Mouse (Mus musculus): ENCODE measurements around the gene Basp1.
A peak's percentile ranks its signal among the peaks of the same experiment; 100 is the strongest.

Basp1 gene

DNA sequence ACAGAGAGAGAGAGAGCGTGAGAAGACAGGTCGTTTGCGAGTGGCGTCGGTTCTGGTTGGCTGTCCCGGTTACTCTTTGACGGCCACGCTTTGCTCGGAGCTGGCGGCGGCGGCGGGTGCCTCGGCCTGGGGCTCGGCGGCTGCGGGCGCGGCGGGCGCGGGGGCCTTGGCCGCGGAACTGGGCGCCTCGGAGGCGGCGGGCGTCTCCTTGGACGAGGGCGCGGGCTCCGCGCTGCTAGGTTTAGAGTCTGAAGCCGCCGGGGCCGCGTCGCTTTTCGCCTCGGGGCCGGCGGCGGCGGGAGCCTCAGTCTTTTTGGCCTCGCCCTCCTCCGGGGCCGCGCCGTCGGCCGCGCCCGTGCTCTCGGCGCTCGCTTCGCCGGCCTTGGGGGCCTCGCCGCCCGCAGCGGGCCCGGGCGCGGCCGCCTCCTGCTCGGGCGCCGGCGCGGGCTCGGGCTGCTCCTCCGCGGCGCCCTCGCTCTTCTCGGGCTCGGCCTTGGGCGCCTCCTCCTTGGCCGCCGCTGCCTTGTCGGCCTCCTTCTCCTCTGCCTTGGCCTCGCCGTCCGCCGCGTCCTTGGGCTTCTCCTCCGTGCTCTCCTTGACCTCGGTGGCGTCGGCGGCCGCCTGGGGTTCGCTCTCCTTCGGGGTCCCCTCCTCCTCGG lies 49.3 kb downstream of the Basp1 start:
- no peak for DNase-seq (ENCODE audit: low read depth, low spot score)

DNA sequence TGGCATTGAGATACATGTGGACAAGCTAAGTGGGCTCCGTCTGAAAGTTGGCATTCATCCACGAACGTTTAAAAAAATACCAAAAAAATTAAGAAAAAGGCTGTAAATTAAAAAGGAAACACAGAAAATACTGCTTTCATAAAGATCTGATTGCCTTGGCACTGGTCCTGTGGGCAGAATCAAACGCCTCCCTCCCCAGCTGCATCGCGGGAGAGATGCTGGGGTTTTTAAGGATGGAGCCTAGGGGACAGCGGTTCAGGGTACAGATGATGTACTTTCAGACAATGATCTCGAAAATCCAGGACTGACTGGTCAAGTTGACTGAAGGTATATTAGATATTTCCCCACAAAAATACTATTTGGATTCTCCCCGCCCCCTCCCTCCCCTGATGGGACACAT lies 49.9 kb downstream of the Basp1 start:
- no peak for DNase-seq (ENCODE audit: low read depth, low spot score)

DNA sequence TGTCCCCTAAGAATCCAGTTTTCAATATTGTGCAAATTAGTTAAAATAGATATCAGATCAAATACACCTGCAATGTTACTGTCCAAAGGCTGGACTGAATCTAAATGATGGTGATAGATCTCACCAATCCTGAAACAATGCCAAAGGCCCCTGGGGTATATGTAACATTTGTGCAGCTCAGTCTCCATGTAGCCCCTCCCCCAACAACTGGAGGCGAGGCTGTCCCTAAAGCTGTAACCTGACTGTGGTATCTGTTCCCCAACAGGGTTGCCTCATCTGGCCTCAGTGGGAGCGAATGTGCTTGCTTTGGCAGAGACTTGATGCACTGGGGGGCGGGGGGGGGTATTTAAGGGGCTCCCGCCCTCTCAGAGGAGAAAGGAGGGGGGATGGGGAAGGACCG lies 52.7 kb downstream of the Basp1 start:
- no peak for DNase-seq (ENCODE audit: low read depth, low spot score)

DNA sequence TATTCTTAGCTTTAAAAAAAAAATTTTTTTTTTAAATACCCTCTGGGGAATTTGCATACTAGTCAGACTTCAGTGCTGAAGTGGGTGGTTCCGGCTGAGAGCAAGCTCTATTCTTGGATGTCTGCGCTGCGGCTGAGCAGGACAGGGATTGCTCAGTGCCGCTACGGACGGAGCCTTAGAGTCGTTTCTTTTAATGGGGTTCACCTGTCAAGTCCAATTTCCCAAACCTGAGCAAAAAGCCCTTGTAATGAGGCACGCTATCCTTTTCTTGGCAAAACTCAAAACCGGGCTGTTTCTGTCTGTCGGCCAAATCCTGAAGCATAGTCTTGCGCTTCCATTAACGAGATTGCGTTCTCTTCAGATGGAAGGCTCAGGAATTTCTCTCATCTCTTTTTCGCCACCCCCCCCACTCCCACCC lies 54.9 kb downstream of the Basp1 start:
- no peak for DNase-seq (ENCODE audit: low read depth, low spot score)

DNA sequence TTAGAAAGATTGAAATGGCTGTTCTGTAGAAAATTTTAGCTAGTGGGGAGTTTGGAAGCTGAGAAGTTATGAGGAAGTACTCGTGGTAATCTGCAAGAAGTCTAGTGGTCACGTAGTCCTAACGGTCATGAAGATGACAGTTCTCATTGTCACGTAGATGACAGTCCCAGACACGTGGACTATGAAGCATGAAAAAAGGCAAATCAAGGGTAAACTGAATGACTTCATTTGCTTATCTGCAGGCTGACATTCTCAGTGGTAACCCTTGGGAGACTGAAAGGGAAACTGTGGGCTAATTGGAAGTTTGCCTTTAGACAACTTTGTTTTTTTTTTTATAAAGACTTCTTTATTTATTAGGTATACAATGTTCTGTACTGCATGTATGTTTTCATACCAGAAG lies 58.2 kb downstream of the Basp1 start:
- DNase-seq (ENCODE audit: low read depth, low spot score) = no peak

DNA sequence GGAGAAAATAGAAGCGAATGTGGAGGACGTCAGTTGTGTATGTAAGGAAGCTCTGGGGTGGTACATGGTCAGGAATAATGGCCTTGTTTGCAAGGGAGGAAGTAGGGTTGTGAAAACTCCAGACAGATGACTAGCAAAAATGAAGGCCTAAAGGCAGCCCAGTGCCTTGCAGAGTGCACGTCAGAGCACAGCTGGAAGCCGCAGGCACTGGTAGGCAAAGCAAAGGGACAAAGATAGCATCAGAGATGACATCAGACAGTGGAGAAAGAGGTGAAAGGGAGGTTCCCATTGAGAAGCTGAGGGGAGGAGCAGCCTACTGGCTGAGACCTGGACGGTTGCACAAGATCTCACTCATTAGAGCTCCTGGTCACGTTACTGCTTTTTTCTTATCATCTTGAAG lies 58.8 kb downstream of the Basp1 start:
- DNase-seq (ENCODE audit: low read depth, low spot score) = no peak

DNA sequence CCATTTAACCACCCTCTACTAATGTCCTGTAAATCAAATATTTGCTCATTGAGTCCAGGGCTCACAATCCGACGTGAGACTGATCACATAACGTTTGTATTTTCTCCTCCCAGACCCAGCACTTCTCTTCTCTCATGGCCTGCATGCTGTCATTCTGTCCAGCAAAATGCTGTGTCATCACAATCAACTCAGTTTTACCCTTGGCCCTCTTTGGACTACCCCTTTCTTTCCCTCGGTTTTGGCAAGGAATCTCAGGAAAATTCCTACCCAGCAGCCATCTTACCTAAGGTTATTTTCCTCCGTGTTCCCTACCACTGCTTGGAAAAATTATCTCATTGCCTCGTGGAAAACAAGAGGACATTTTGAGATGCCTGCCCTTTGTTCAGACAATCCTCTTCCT lies 60.1 kb downstream of the Basp1 start:
- DNase-seq (ENCODE audit: low read depth, low spot score) = no peak

DNA sequence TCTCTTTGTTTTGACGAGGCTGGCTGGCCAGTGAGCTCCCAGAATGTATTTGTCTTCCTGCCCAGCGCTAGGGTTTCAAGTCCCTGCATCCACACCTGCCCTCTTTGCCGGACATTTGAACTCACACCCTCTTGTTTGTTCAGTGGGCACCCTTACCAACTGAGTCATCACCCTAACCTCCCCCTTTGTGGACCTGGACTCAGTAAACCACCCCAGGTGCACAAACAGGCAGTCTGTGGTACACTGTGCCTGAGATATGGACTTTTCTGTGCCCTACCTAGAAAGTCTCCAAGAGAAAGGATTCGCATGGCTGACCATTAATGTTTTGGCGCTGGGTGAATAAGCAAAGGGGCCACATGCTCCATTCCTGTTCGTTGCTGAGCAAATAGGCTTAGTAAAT lies 70.3 kb downstream of the Basp1 start:
- no peak for DNase-seq (ENCODE audit: low read depth, low spot score)

DNA sequence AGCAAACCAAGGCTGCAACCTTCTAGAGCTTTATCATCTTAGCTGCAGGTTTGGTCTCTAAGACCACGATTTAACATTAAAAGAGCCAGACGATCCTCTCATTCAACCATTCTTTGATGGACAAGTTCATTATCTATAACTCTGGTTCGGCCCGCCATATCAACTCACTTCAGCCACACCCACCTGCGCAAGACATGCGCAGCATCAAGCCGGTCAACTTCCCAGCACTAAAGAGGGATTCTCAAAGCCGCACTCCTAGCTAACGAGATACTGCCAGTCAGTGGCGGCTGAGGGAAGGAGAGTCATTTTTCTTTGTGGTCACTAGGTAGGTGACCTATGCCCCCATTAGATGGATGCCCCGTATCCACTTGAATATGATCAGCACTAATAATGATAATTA lies 78.3 kb downstream of the Basp1 start:
- DNase-seq (ENCODE audit: low read depth, low spot score) = no peak

DNA sequence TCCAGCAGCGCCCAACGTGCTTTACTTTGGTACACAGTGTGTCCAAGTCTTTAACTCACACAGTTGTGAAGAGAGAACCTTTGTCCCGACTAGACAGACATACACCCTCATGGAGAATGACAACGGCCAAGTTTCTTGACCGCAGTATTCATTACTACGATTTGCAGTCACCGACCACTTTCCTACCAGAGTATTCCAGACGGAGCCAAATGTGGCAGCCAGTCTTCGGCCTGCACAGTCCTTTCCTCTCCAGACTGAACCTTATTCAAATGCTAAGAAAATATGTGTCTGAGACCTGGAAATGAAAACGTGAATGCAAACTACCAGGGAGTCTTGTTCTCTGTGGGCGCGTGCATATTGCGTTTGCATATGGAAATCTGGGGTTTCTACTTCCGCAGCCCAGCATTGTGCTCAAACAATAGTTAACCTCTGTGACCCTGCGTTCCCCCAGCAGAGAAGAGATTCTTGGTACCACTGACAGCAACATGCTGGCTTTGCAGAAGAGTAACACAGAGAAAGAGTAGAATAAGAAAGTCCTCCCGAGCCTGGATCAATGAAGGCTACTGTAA lies 81.6 kb downstream of the Basp1 start:
- no peak for DNase-seq (ENCODE audit: low read depth, low spot score)

DNA sequence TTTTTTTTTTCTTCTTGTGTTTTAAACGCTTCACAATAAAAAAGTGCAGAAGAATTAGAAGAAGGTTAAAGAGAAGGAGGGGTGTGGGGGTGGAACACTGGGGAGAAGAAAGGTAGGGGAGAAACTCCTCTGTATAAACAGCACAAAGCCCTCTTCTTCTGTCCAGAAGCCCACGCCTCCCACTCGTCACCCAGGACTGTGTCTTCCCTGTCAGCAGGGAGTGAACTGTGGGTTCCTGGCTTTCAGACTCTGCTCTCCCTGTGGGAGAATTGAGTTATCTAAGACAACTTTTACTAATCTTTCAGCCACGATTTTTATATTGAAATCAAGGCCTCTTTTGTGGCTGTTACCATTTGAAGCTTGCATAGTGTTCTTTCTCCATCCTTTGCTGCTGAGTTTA lies 82.6 kb downstream of the Basp1 start:
- DNase-seq (ENCODE audit: low read depth, low spot score) = no peak

DNA sequence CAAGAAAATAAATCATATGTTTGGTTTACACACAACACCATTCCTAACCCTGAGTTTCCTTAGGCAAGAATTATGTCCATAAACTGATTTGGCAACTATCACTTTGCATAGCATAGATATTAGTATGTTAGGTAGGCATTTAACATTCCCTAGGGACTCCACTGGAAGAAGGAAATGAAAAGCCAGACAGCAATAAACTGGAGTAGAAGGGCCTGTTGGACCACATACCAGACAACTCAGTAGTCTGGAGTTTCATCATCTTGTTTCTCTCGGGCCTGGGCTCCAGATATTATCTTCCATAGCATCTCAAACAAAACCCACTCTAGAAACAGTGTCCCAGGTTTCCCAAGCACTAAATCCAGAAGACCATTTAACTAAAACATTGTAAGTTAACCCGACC lies 91.0 kb downstream of the Basp1 start:
- no peak for DNase-seq (ENCODE audit: low read depth, low spot score)

DNA sequence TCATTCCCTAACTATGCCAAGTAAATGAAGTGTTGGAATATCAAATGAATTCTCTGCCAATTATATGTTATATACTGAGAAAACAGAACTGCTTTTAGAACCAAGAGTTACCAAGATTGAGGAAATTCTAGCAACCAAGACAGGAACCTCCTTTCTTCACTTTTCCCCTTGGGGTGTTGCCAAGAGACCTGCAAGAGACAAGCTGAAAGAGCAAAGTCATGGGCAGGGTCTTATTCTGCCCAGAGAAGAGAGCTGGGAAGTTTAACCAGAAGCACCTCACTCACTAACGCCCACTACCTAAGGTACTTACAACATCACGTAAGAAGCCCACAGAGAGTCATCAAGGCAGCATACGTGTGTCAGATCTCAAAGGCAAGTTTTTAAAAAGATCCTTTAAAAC lies 91.5 kb downstream of the Basp1 start:
- peak; percentile 8 for DNase-seq (ENCODE audit: low read depth, low spot score)

DNA sequence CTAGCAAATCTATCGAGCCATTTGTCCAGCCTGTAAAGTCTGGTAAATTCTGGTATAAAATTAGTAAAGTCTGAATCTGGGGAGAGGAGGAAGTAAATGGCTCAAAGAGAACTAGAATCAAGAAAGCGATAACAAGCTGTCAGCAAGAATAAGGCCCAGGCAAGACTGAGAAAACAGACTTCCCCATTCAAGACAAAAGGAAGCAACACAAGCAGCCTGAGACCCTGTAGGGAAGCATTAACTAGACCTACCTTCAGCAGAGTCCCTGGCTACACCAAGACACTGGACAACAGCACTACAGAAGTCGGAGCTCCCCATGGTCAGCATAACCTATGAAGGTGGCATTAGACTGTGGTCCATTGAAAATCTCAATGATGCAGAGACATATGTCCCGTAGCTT lies 91.9 kb downstream of the Basp1 start:
- DNase-seq (ENCODE audit: low read depth, low spot score) = peak; percentile 3

DNA sequence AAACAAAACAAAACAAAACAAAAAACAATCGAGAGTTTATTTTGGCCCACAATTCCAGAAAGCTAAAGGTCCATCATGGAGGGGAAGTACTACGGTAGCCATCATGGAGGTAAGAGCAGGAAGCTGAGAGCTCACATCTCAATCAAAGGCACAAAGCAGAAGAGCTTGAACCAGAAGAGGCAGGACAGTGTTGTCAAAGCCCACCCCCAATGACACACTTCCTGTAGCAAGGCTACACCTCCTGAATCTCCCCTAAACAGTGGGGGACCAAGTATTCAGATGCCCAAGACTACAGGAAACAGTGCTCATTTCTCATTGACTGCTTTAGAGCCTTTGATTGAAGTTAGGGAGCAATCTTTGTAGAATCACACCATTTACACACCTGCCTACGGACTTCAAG lies 99.1 kb downstream of the Basp1 start:
- DNase-seq (ENCODE audit: low read depth, low spot score) = no peak
